Mouse (Mus musculus) ES-E14 (cell line): ENCODE data around the gene Olfr459. TPM values are rescaled to one million over a fixed set of nuclear protein-coding genes. Genes with fewer than 3 reads are reported as not detected.

ENCODE experiments used
- DNase-seq: peaks from one replicate; pipeline ENCODE4 v3.0.0-alpha.2; 2013; ENCODE audit warnings: low read depth, low spot score
- H3K27ac ChIP-seq: 2 replicates; pipeline ENCODE4 v1.5.1; 2012; ENCODE audit warnings: low read depth, mild to moderate bottlenecking, low read length, moderate library complexity, mixed read lengths; ENCODE audit not compliant: poor library complexity, insufficient read depth, severe bottlenecking
- H3K36me3 ChIP-seq: 2 replicates; pipeline ENCODE4 v1.6.1; 2012; ENCODE audit warnings: mild to moderate bottlenecking, low read length, moderate library complexity, mixed read lengths; ENCODE audit not compliant: control insufficient read depth, poor library complexity, insufficient read depth, severe bottlenecking
- H3K4me1 ChIP-seq, 2 experiments: fragments of 150-350 bp in 1 of 2; sonication (generic) in 1 of 2; 2 replicates each; pipeline ENCODE4 v1.6.1; 2012; ENCODE audit warnings: low read length in 2 of 2, mild to moderate bottlenecking in 1 of 2, mixed read lengths in 1 of 2; ENCODE audit not compliant: control insufficient read depth in 2 of 2, insufficient read depth in 2 of 2, poor library complexity in 1 of 2
- H3K4me3 ChIP-seq, 2 experiments: fragments of 150-350 bp in 1 of 2; sonication (generic) in 1 of 2; 2 replicates each; pipeline ENCODE4 v1.5.1; 2012; ENCODE audit warnings: low read length in 2 of 2, low read depth in 1 of 2, mild to moderate bottlenecking in 1 of 2, mixed read lengths in 1 of 2; ENCODE audit not compliant: insufficient read depth in 1 of 2, poor library complexity in 1 of 2, severe bottlenecking in 1 of 2
- H3K9ac ChIP-seq: 2 replicates; pipeline ENCODE4 v1.6.1; 2012; ENCODE audit warnings: low read depth, mild to moderate bottlenecking, low read length, mixed read lengths; ENCODE audit not compliant: poor library complexity, insufficient read depth, severe bottlenecking
- H3K9me3 ChIP-seq: fragments of 150-350 bp; sonication (generic); 2 replicates; pipeline ENCODE4 v1.6.1; 2012; ENCODE audit warnings: low read depth, mild to moderate bottlenecking, low read length; ENCODE audit not compliant: control insufficient read depth, insufficient read depth
- CHD2 ChIP-seq: IDR thresholded peaks from 2 replicates; pipeline ENCODE4 v1.6.1; 2014; ENCODE audit warnings: mild to moderate bottlenecking, low read depth, low read length, inconsistent platforms
- HCFC1 ChIP-seq: IDR thresholded peaks from 2 replicates; pipeline ENCODE4 v1.6.1; 2012; ENCODE audit warnings: low read length, inconsistent platforms, borderline replicate concordance; ENCODE audit not compliant: insufficient read depth
- MAFK ChIP-seq: IDR thresholded peaks from 2 replicates; pipeline ENCODE4 v1.6.1; 2014; ENCODE audit warnings: mild to moderate bottlenecking, low read depth, low read length, inconsistent platforms; ENCODE audit not compliant: insufficient read depth
- ZC3H11A ChIP-seq: IDR thresholded peaks from 2 replicates; pipeline ENCODE4 v1.6.1; 2012; ENCODE audit warnings: low read depth, mild to moderate bottlenecking, inconsistent platforms, low read length, borderline replicate concordance
- ZNF384 ChIP-seq: IDR thresholded peaks from 2 replicates; pipeline ENCODE4 v1.6.1; 2012; ENCODE audit warnings: low read depth, low read length, inconsistent platforms
- in situ Hi-C, 2 experiments: fragments of 600-800 bp; cut with MboI; formaldehyde crosslinking; loops; one replicate each; pipeline ENCODE4 v1.15.1; 2025; ENCODE audit warnings: low sequenced_read_pairs in 2 of 2, inconsistent platforms in 1 of 2; ENCODE audit not compliant: unreplicated experiment in 2 of 2
- total RNA-seq: library from RNA; depleted of rRNA; stranded (reverse); fragments of 300-350 nt; gene quantifications from 2 replicates; pipeline ENCODE4 v1.2.3, GENCODE M21; 2012; rRNA removed

Gene Olfr459
- total RNA-seq, 1 experiment: 0.71 TPM

GRCm38 (mm10) chr6:41734719-41735470, 40.1 kb downstream of the Olfr459 start:
- Histone ChIP-seq H3K9ac (no peak overlapping the region), H3K4me1 (no peaks in the 10 kb centered on the region), H3K4me3 (no peak overlapping the region), H3K27ac (no peak overlapping the region), H3K36me3 (no peaks in the 10 kb centered on the region), H3K9me3 (no peaks in the 10 kb centered on the region)
- DNase-seq: no peak
- TF ChIP-seq MAFK: no peak
- no peak for TF ChIP-seq ZNF384
- TF ChIP-seq HCFC1: no peak
- TF ChIP-seq ZC3H11A: no peak
- TF ChIP-seq CHD2: no peak
- in situ Hi-C loops: no loop called here

DNA sequence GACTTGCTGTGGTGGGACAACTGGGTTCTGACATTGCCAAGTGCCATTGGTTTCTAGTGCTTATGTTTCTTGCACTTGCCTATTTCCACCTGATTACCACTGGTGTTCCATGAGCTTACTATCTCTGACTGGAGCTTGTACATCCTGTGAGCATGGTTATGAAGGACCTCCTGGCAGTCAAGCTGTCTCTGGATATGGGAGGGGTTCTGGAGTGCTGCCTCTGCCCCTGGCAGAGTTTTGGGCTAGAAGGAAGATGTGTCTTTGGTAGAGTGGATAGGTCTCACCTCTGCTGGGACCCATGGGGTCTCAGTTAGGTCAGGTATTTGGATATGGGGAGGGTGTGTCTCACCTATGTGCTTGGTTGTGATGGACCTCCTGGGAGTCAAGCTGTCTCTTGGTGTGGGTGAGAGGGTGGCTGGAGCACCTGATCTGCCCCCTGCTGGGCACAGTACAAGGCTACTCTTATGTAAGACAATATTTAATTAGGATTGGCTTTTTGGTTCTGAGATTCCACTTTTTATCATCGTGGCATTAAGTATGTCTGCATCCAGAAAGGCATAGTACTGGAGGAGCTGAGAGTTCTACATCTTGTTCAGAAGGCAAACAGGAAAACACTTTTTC, 46.9 kb downstream of the Olfr459 start:
- no peak overlapping the region for H3K4me3 ChIP-seq
- no peak overlapping the region for H3K9ac ChIP-seq
- H3K27ac ChIP-seq: no peak overlapping the region
- DNase-seq: no peak
- H3K9me3 ChIP-seq: no peaks in the 10 kb centered on the region
- H3K4me1 ChIP-seq: no peaks in the 10 kb centered on the region
- in situ Hi-C loops: no loop called here
- no peaks in the 10 kb centered on the region for H3K36me3 ChIP-seq
- TF ChIP-seq HCFC1 (no peak), ZC3H11A (no peak)

DNA sequence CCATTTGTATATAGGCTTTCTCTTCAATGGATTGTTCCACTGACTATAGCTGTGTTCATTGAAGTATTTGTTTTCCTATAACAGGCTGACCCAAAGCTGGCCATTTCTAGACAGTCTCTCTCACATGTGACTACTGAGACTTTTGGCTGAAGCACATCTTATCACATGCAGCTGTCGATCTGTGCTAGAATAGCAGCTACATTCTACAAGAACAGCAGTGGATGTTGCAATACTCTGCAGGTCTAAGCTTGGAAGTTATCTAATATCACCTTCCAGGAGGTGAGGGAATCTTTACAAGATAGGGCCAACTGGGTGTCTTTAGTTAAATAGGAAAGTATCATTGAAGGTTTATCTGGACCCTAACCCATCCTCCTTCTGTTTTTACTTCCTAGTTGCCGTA, 53.5 kb downstream of the Olfr459 start:
- TF ChIP-seq CHD2 (no peak), ZC3H11A (no peak), HCFC1 (no peak), ZNF384 (no peak), MAFK (no peak)
- no peak for DNase-seq
- no peaks in the 10 kb centered on the region for H3K36me3 ChIP-seq
- H3K4me3 ChIP-seq: no peak overlapping the region
- H3K9me3 ChIP-seq: no peaks in the 10 kb centered on the region
- H3K9ac ChIP-seq: no peak overlapping the region
- in situ Hi-C loops: no loop called here
- no peak overlapping the region for H3K27ac ChIP-seq
- H3K4me1 ChIP-seq: no peaks in the 10 kb centered on the region

Other genes with a start within 250 kb of the Olfr459 start
- 5.4 and 5.8 TPM in 2 replicates for gene Ephb6, start 169.7 kb downstream of the Olfr459 start, total RNA-seq
- 0.18 TPM in 1 of 2 replicates, not detected in the other for gene Trpv6, start 138.8 kb downstream of the Olfr459 start, total RNA-seq
- 0.16 and 0.22 TPM in 2 replicates for gene Trpv5, start 94.4 kb downstream of the Olfr459 start, total RNA-seq
- gene Llcfc1, start 90.7 kb downstream of the Olfr459 start, total RNA-seq: not detected in 2 replicates
- 0.21 and 0.94 TPM in 2 replicates for gene Kel, start 70.8 kb downstream of the Olfr459 start, total RNA-seq
- 0.21 TPM in 1 of 2 replicates, not detected in the other for gene Pip, start 72.4 kb upstream of the Olfr459 start, total RNA-seq
- not detected in 2 replicates for gene Sval2, start 77.8 kb upstream of the Olfr459 start, total RNA-seq
- gene Sval1, start 176.5 kb upstream of the Olfr459 start, total RNA-seq: not detected in 2 replicates
- not detected in 2 replicates for gene Sval3, start 193.0 kb upstream of the Olfr459 start, total RNA-seq